Mouse (Mus musculus) T-helper 17 cell (primary cell): ENCODE measurements around the gene Hnrnpa3.
"Not testable (repeated sequence)": the region's sequence is repeated elsewhere in the genome, so short reads cannot be mapped to it uniquely, and the experiment has no call there.

Experiments
- in situ Hi-C, 2 experiments: fragments of 300-600 bp; cut with MboI, MseI; formaldehyde crosslinking; loops; 1 replicate in 1 of 2; 2 replicates in 1 of 2; pipeline ENCODE4 v1.15.1; 2025; ENCODE audit warnings: high pct_unique_total_duplicates in 2 of 2

Hnrnpa3 gene

GRCm38 (mm10) chr2:75636261-75637054 lies 22.6 kb upstream of the Hnrnpa3 start:
- in situ Hi-C loops: loop anchor here in 1 of 2 experiments (10.0 kb wide), 1 partner anchor 1732 kb away; no protein-coding TSS in a partner anchor

- in situ Hi-C loops: loop anchor here in 1 of 2 experiments (10.0 kb wide), 1 partner anchor 1732 kb away; no protein-coding TSS in a partner anchor
Observed at GRCm38 (mm10) chr2:75637055-75637304, 22.1 kb upstream of the Hnrnpa3 start.

- in situ Hi-C loops: loop anchor here in 1 of 2 experiments (10.0 kb wide), 1 partner anchor 1733 kb away; no protein-coding TSS in a partner anchor
Observed at GRCm38 (mm10) chr2:75637361-75637760, 21.7 kb upstream of the Hnrnpa3 start.

GRCm38 (mm10) chr2:75637822-75638221 lies 21.2 kb upstream of the Hnrnpa3 start:
- in situ Hi-C loops: loop anchor here in 1 of 2 experiments (10.0 kb wide), 1 partner anchor 1733 kb away; no protein-coding TSS in a partner anchor

GRCm38 (mm10) chr2:75639535-75639934 lies 19.5 kb upstream of the Hnrnpa3 start:
- in situ Hi-C loops: loop anchor here in 1 of 2 experiments (10.0 kb wide), 1 partner anchor 1735 kb away; no protein-coding TSS in a partner anchor

GRCm38 (mm10) chr2:75642312-75642711 lies 16.7 kb upstream of the Hnrnpa3 start:
- in situ Hi-C loops: not testable (repeated sequence)

- in situ Hi-C loops: no loop called here
Observed at GRCm38 (mm10) chr2:75642795-75643550, 16.1 kb upstream of the Hnrnpa3 start.

- in situ Hi-C loops: no loop called here
Observed at GRCm38 (mm10) chr2:75643950-75644349, 15.1 kb upstream of the Hnrnpa3 start.

- in situ Hi-C loops: no loop called here
Observed at GRCm38 (mm10) chr2:75645251-75645650, 13.8 kb upstream of the Hnrnpa3 start.

GRCm38 (mm10) chr2:75650437-75650836 lies 8.6 kb upstream of the Hnrnpa3 start:
- in situ Hi-C loops: no loop called here

GRCm38 (mm10) chr2:75653150-75653549 lies 5.9 kb upstream of the Hnrnpa3 start:
- in situ Hi-C loops: no loop called here

GRCm38 (mm10) chr2:75654679-75655078 lies 4.4 kb upstream of the Hnrnpa3 start:
- in situ Hi-C loops: loop anchor here (5.0 kb wide), 2 partner anchors 42 to 1757 kb away; no protein-coding TSS in a partner anchor

- in situ Hi-C loops: loop anchor here (5.0 kb wide), 2 partner anchors 45 to 1760 kb away; no protein-coding TSS in a partner anchor
Observed at GRCm38 (mm10) chr2:75656924-75657323, 2.1 kb upstream of the Hnrnpa3 start.

GRCm38 (mm10) chr2:75657907-75658691 lies 962 bp upstream of the Hnrnpa3 start:
- in situ Hi-C loops: loop anchor here (5.0 kb wide), 2 partner anchors 46 to 1761 kb away; no protein-coding TSS in a partner anchor

GRCm38 (mm10) chr2:75659629-75659960 lies 534 bp downstream of the Hnrnpa3 start:
- in situ Hi-C loops: loop anchor here (5.0 kb wide), 2 partner anchors 47 to 1762 kb away; no protein-coding TSS in a partner anchor

- in situ Hi-C loops: no loop called here
Observed at GRCm38 (mm10) chr2:75660255-75660948, 1.3 kb downstream of the Hnrnpa3 start.

GRCm38 (mm10) chr2:75661106-75661505 lies 2.0 kb downstream of the Hnrnpa3 start:
- in situ Hi-C loops: no loop called here

GRCm38 (mm10) chr2:75669491-75670445 lies 10.7 kb downstream of the Hnrnpa3 start:
- in situ Hi-C loops: no loop called here

- in situ Hi-C loops: no loop called here
Observed at GRCm38 (mm10) chr2:75670446-75671336, 11.6 kb downstream of the Hnrnpa3 start.
